Mouse (Mus musculus) monocyte, adult 5-6 weeks (primary cell): ENCODE data around the gene Pbx1. TPM values are rescaled to one million over a fixed set of nuclear protein-coding genes. Genes with fewer than 3 reads are reported as not detected.

Experiments
- ATAC-seq: fragments of 153-309, 156-312 bp; replicated peaks from 2 replicates; pipeline ENCODE4 v1.8.0; 2017; ENCODE audit warnings: mild to moderate bottlenecking; ENCODE audit not compliant: low TSS enrichment, insufficient number of reproducible peaks, severe bottlenecking, poor library complexity, low FRiP score
- total RNA-seq: library from RNA; stranded (forward); fragments of 200-1000, 200-491, 200-594 nt; gene quantifications from 3 replicates; pipeline ENCODE4 v1.2.3, GENCODE M21; 2017

Gene Pbx1
- total RNA-seq, 1 experiment from 2014 or later: 5.4 TPM

DNA sequence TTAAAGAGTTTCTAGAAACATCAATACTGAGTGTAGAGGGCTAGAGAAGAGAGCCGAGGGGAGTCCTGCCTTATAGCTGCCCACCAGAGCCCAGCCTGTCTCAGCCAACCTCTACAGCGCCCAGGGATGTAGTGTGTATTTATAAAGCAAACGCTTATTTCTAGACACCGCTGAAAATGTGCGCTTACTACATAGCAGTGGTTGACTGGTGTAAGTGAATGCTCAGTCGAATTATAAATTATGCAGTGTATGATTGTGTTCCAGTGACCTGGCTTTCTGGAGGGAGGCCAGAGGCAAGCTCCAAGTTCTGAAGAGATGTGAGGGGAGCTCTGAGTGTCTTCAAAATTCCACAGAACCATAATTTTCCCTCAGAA is 352.7 kb downstream of the Pbx1 start:
- no peak for ATAC-seq

DNA sequence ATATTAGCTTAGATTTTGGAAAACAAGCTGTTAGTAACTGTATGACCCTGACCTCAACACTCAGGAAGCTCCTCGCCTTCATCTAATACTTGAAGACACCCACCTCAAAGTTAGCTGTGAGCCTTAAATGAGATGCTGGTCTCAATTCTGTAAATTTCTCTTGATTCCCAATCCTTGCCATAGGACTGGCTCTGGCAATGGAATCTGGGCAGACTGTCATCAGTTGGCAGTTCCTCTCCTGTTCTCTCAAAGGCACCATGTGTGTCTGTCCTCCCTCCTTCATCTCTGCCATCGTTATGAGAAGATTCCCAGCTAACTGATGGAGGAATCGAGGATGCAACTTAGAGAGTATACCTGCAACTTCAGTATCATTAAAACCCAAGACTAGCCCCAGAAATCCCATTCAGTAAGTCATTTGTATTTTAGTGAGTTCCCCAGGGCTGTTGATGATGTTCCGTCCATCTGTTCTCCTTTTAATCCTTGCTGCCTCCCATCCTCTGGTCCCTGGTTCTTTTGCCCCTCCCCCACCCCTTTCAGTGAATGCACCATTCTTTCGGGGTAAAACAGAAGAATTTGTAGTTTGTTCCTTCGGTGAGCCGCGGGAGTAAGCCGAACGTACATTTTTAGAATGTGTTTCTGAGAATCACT is 353.2 kb downstream of the Pbx1 start:
- no peak for ATAC-seq

DNA sequence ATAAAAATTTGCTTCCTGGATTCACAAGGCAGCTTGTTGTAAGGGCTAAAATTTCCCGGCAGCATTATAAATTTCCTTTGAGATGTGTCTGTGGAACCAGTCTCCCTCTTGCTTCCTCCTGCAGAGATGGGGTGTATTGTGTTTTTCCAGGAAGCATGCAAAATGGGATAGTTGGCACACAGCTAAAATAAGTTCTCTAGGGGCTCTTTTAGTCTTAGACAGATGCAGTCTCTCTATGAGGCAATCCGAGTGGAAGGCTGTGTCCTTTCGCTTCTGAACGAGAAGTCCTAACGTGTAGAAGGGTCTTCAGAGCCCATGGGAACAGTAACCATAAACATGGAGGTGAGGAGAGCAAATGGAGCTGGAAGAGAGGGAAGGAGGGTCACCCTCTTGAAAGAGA is 360.1 kb downstream of the Pbx1 start:
- no peak for ATAC-seq

DNA sequence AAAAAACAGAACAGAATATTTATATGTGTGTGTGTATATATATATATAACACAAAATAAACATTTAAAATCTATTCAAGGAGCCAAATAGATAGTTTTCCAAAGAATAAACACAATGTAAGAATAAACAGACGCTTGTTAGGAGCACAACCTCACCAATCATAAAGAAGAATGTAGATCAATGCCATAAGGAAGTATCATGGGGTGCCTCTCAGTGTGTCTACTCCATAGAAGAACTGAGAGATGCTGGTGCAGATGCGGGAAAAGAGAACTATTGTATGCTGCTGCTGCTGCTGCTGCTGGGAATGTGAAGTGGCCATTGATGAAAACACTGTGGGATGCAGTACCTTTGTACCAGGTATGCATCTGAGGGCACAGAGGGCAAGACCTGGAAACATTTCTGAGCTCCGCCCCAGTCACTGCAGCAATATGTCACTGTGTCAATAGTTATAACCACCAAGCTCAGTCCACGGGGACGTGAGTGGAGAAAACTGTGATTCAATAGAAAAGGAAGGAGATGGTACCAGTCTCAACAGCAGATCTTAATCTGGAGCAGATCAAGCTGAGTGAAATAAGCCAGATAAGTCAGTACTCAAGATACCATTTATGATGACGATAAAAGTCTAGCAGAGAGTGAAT is 361.7 kb downstream of the Pbx1 start:
- no peak for ATAC-seq

DNA sequence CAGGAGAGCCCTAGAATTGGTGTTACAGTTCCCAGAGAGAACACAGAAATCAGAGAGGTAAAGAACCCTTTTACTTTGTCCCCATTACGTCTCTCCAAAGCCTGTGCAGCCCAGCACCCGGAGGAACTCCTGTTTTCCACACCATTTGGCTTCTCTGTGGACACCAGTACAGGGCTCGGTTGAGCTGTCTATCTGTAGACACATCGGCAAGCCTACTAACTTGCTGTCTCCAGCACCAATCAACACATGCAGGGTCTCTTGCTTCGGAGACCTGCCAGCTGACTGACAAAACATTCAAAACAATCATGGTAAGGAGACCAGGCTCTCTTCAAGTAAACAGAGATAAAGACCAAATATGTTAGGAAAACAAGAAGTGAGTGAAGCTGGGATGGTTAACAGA is 362.3 kb downstream of the Pbx1 start:
- no peak for ATAC-seq
